Mouse (Mus musculus) kidney, adult 2 months (tissue): Measurements from ENCODE around the gene Alg1.

Experiments used
- CTCF ChIP-seq: fragments of 200-500 bp; conservative IDR thresholded peaks from 2 replicates; pipeline ENCODE4 v1.5.1; 2011; ENCODE audit warnings: low read depth, mild to moderate bottlenecking, control low read depth, low read length, moderate library complexity, mixed read lengths; ENCODE audit not compliant: insufficient read depth, insufficient read length
- POLR2A ChIP-seq: fragments of 200-500 bp; IDR thresholded peaks from one replicate; pipeline ENCODE4 v1.6.1; 2011; ENCODE audit warnings: low read depth, low read length, control low read depth

GRCm38 (mm10) chr16:5221403-5221802, 12.0 kb upstream of the Alg1 start:
- TF ChIP-seq CTCF (no peak), POLR2A (no peak)
